Mouse (Mus musculus): ENCODE results near the gene Tube1. TPM values are rescaled to one million over a fixed set of nuclear protein-coding genes. Genes with fewer than 3 reads are reported as not detected.

The Tube1 gene
- 113 and 120 TPM in 2 replicates for polyA plus RNA-seq (2012; rRNA removed)

GRCm38 (mm10) chr10:39133462-39134310 is at the start of gene Tube1, which contains the start of gene Fam229b:
TSS of gene Tube1 (plus strand) at chr10:39133976.
TSS of gene Fam229b (minus strand) at chr10:39133914.
- 7% methylated on average over 47 of the region's 47 CpGs for WGBS
- peak; percentile 94 for DNase-seq
- Histone ChIP-seq H3K36me3 (ENCODE audit: control insufficient read depth, insufficient read depth, low read length) (peaks cover 8% of the 10 kb centered on the region; the same call in 1 of the 2 replicates), H3K4me1 (replicated peaks; ENCODE audit: control insufficient read depth, insufficient read depth, low read length) (peaks cover 22% of the 10 kb centered on the region), H3K4me3 (ENCODE audit: control insufficient read depth, insufficient read depth, low read length) (peak within 1 kb of the TSS; percentile 100), H3K27me3 (ENCODE audit: control insufficient read depth, insufficient read depth, low read length) (no peaks in the 10 kb centered on the region), H3K27ac (ENCODE audit: control insufficient read depth, insufficient read depth, low read length) (peak within 1 kb of the TSS; percentile 71)
- peak; percentile 80 for TF ChIP-seq POLR2A (IDR thresholded peaks at IDR 0.05; ENCODE audit: control insufficient read depth, extremely low read depth, insufficient read depth, low read length, poor library complexity)
- no peak for TF ChIP-seq CTCF (IDR thresholded peaks at IDR 0.05; ENCODE audit: borderline replicate concordance, control insufficient read depth, extremely low read depth, insufficient read depth, low read length, poor library complexity)

DNA sequence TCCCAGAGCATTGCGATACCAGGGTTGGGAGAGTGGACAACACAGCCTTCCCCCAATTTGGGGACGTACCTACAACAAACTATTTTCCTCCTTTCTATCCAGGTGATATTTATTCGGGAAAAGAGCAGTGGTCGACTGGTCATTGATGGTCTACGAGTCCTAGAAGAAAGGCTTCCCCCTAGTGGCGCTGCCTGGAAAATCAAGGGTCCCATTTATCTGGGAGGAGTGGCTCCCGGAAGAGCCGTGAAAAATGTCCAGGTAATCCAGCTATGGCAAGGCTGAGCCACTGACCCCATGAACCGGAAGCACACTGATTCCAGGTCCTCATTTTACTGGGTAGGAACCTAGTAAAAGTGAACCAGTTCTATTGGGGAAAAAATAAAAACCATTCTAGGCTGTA is 36.8 kb upstream of the Tube1 start:
- no peaks in the 10 kb centered on the region for H3K36me3 ChIP-seq (ENCODE audit: control insufficient read depth, insufficient read depth, low read length)
- TF ChIP-seq POLR2A (IDR thresholded peaks at IDR 0.05; ENCODE audit: control insufficient read depth, extremely low read depth, insufficient read depth, low read length, poor library complexity) (no peak), CTCF (IDR thresholded peaks at IDR 0.05; ENCODE audit: borderline replicate concordance, control insufficient read depth, extremely low read depth, insufficient read depth, low read length, poor library complexity) (no peak)
- no peaks in the 10 kb centered on the region for H3K4me1 ChIP-seq (replicated peaks; ENCODE audit: control insufficient read depth, insufficient read depth, low read length)
- 89% methylated on average over 9 of the region's 9 CpGs for WGBS
- DNase-seq = peak; percentile 16
- no peak overlapping the region for H3K4me3 ChIP-seq (ENCODE audit: control insufficient read depth, insufficient read depth, low read length)
- H3K27ac ChIP-seq (ENCODE audit: control insufficient read depth, insufficient read depth, low read length) = no peak overlapping the region
- H3K27me3 ChIP-seq (ENCODE audit: control insufficient read depth, insufficient read depth, low read length) = no peaks in the 10 kb centered on the region

- no peak for DNase-seq
- Histone ChIP-seq H3K4me3 (ENCODE audit: control insufficient read depth, insufficient read depth, low read length) (no peak overlapping the region), H3K27ac (ENCODE audit: control insufficient read depth, insufficient read depth, low read length) (no peak overlapping the region), H3K27me3 (ENCODE audit: control insufficient read depth, insufficient read depth, low read length) (no peaks in the 10 kb centered on the region), H3K4me1 (replicated peaks; ENCODE audit: control insufficient read depth, insufficient read depth, low read length) (no peaks in the 10 kb centered on the region), H3K36me3 (ENCODE audit: control insufficient read depth, insufficient read depth, low read length) (no peaks in the 10 kb centered on the region)
- WGBS = 95% methylated on average over 10 of the region's 10 CpGs
- TF ChIP-seq POLR2A (IDR thresholded peaks at IDR 0.05; ENCODE audit: control insufficient read depth, extremely low read depth, insufficient read depth, low read length, poor library complexity) = no peak
- TF ChIP-seq CTCF (IDR thresholded peaks at IDR 0.05; ENCODE audit: borderline replicate concordance, control insufficient read depth, extremely low read depth, insufficient read depth, low read length, poor library complexity) = no peak
These were observed 35.0 kb upstream of the Tube1 start for GRCm38 (mm10) chr10:39098746-39099145.

DNA sequence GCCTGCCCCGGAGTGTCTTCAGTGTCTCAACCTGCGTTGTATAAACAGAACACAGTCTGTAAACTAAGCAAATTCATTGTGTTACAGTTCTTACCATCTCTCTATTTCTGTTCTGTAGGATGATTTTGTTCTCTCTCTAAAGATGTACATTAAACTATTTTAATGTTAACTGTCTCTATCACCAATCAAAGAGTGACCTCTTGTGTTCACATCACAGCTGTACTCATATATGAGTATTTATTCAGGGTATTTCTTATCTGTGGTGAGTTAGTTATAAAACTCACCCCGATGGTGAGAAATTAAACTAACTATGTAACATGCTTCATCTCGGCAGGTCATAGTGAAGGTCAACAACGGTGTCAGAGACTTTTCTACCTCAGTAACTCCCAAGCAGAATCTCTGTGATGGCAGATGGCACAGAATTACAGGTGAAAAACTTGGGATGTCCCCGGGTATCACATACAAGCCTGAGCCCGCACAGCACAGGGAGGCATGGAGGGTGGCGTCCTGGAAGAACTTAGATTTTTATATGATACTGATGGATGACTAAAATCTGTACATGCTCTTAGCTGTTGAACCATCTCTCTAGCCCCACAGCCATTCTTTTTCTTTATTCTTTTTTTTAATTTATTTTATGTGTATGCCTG is 28.9 kb upstream of the Tube1 start:
- H3K27ac ChIP-seq (ENCODE audit: control insufficient read depth, insufficient read depth, low read length) = no peak overlapping the region
- H3K36me3 ChIP-seq (ENCODE audit: control insufficient read depth, insufficient read depth, low read length) = no peaks in the 10 kb centered on the region
- no peaks in the 10 kb centered on the region for H3K27me3 ChIP-seq (ENCODE audit: control insufficient read depth, insufficient read depth, low read length)
- no peak overlapping the region for H3K4me3 ChIP-seq (ENCODE audit: control insufficient read depth, insufficient read depth, low read length)
- no peaks in the 10 kb centered on the region for H3K4me1 ChIP-seq (replicated peaks; ENCODE audit: control insufficient read depth, insufficient read depth, low read length)
- TF ChIP-seq CTCF (IDR thresholded peaks at IDR 0.05; ENCODE audit: borderline replicate concordance, control insufficient read depth, extremely low read depth, insufficient read depth, low read length, poor library complexity) (no peak), POLR2A (IDR thresholded peaks at IDR 0.05; ENCODE audit: control insufficient read depth, extremely low read depth, insufficient read depth, low read length, poor library complexity) (no peak)
- DNase-seq = no peak
- WGBS = 96% methylated on average over 8 of the region's 8 CpGs

- no peaks in the 10 kb centered on the region for H3K27me3 ChIP-seq (ENCODE audit: control insufficient read depth, insufficient read depth, low read length)
- no peaks in the 10 kb centered on the region for H3K4me1 ChIP-seq (replicated peaks; ENCODE audit: control insufficient read depth, insufficient read depth, low read length)
- no peak for TF ChIP-seq CTCF (IDR thresholded peaks at IDR 0.05; ENCODE audit: borderline replicate concordance, control insufficient read depth, extremely low read depth, insufficient read depth, low read length, poor library complexity)
- no peak for TF ChIP-seq POLR2A (IDR thresholded peaks at IDR 0.05; ENCODE audit: control insufficient read depth, extremely low read depth, insufficient read depth, low read length, poor library complexity)
- no peak overlapping the region for H3K4me3 ChIP-seq (ENCODE audit: control insufficient read depth, insufficient read depth, low read length)
- no peak overlapping the region for H3K27ac ChIP-seq (ENCODE audit: control insufficient read depth, insufficient read depth, low read length)
- no peak for DNase-seq
- 92% methylated on average over 3 of the region's 3 CpGs for WGBS
- no peaks in the 10 kb centered on the region for H3K36me3 ChIP-seq (ENCODE audit: control insufficient read depth, insufficient read depth, low read length)
These were observed 27.4 kb upstream of the Tube1 start for GRCm38 (mm10) chr10:39106413-39106812.

DNA sequence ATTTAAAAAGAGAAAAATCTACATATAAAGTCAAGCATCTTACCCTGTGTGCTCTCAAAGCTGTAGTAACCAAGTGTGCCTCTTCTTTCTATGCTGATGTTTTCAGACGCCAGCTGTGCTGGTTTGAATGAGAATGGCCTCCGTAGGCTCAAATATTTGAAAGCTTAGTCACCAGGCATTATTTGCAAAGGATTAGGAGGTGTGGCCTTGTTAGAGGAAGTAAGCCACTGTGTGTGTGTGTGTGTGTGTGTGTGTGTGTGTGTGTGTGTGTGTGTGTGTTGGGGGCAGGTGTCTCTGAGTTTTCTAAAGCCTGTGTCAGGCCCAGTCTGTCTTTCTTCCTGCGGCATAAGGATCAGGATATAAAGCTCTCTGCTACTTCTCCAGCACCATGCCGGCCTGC is 26.8 kb upstream of the Tube1 start:
- no peak for DNase-seq
- Histone ChIP-seq H3K36me3 (ENCODE audit: control insufficient read depth, insufficient read depth, low read length) (no peaks in the 10 kb centered on the region), H3K27ac (ENCODE audit: control insufficient read depth, insufficient read depth, low read length) (no peak overlapping the region), H3K4me1 (replicated peaks; ENCODE audit: control insufficient read depth, insufficient read depth, low read length) (no peaks in the 10 kb centered on the region), H3K27me3 (ENCODE audit: control insufficient read depth, insufficient read depth, low read length) (no peaks in the 10 kb centered on the region), H3K4me3 (ENCODE audit: control insufficient read depth, insufficient read depth, low read length) (no peak overlapping the region)
- 99% methylated on average over 4 of the region's 4 CpGs for WGBS
- TF ChIP-seq POLR2A (IDR thresholded peaks at IDR 0.05; ENCODE audit: control insufficient read depth, extremely low read depth, insufficient read depth, low read length, poor library complexity) = no peak
- TF ChIP-seq CTCF (IDR thresholded peaks at IDR 0.05; ENCODE audit: borderline replicate concordance, control insufficient read depth, extremely low read depth, insufficient read depth, low read length, poor library complexity) = no peak

Data from thymus, adult 2 months (tissue).